Mouse (Mus musculus) C2C12 (cell line): ENCODE data around the gene Col4a3.

Experiments used
- CEBPB ChIP-seq: IDR thresholded peaks from one replicate; pipeline ENCODE4 v1.6.1; 2011; ENCODE audit warnings: low read depth, mild to moderate bottlenecking, control low read depth, moderate library complexity
- CTCF ChIP-seq: IDR thresholded peaks from one replicate; pipeline ENCODE4 v1.5.1; 2011; ENCODE audit not compliant: control insufficient read depth, insufficient read depth, insufficient read length
- MAX ChIP-seq: IDR thresholded peaks from one replicate; pipeline ENCODE4 v1.6.1; 2011; ENCODE audit warnings: mild to moderate bottlenecking, control low read depth
- MYOD1 ChIP-seq: IDR thresholded peaks from one replicate; pipeline ENCODE4 v1.6.1; 2011; ENCODE audit warnings: low read depth; ENCODE audit not compliant: control insufficient read depth, insufficient read length

- TF ChIP-seq MAX (no peak), CTCF (no peak), MYOD1 (no peak), CEBPB (no peak)
Observed at GRCm38 (mm10) chr1:82578320-82578719, 8.4 kb upstream of the Col4a3 start.
